Mouse (Mus musculus): ENCODE measurements around the gene Krtap19-2.

DNA sequence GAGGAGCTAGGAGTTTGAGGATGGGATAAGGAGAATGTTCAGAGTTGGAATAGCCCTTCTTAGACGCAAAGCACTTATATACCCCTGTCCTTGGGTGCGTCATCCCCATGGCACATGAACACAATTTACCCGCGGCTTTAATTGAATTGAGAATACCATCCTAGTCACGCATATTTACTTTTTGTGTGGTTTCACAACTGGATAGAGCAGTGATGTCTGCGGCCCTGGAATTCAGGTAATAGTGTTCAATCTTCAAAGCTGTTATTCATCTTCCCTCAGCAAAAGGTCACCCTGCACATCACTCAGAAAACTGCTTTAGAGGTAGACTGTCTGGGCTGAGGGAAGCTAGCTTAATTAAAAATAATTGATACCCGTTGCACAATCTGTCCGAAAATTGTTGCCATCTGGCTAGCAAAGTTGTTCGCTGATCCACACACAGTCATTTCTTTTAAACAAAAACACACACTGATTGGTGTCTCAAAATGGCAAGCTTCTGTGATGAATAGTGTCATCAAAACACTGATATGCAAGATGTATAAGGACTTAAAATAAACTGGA, 47.9 kb downstream of the Krtap19-2 start, which contains the start of gene Krtap14:
- TF ChIP-seq POLR2A (IDR thresholded peaks at IDR 0.05; ENCODE audit: borderline replicate concordance, insufficient read depth, low read length) (no peak), CTCF (IDR thresholded peaks at IDR 0.05; ENCODE audit: borderline replicate concordance, insufficient read depth, low read depth, low read length) (no peak)
